Mouse (Mus musculus): ENCODE measurements around the gene Clcn6. TPM values are rescaled to one million over a fixed set of nuclear protein-coding genes. Genes with fewer than 3 reads are reported as not detected.

The Clcn6 gene
- polyA plus RNA-seq, 1 experiment = 2.7 TPM

GRCm38 (mm10) chr4:148056801-148057200, 18.2 kb upstream of the Clcn6 start:
- WGBS = 90% methylated on average over 4 of the region's 4 CpGs
- Histone ChIP-seq H3K4me3 (ENCODE audit: low read depth, low read length) (no peak overlapping the region), H3K36me3 (ENCODE audit: control insufficient read depth, insufficient read depth, low read length) (peaks cover 14% of the 10 kb centered on the region; the same call in 1 of the 2 replicates), H3K4me1 (ENCODE audit: control insufficient read depth, insufficient read depth, insufficient read length, low read length) (no peaks in the 10 kb centered on the region), H3K27me3 (ENCODE audit: control insufficient read depth, insufficient read depth, low read length) (no peaks in the 10 kb centered on the region), H3K27ac (ENCODE audit: insufficient read depth, low read depth, low read length) (no peak overlapping the region)
- TF ChIP-seq CTCF (IDR thresholded peaks at IDR 0.05; ENCODE audit: extremely low read depth, insufficient read length, insufficient replicate concordance, low read depth, low read length) = no peak
- TF ChIP-seq POLR2A (IDR thresholded peaks at IDR 0.05; ENCODE audit: low read depth, low read length) = no peak

- 80% methylated on average over 7 of the region's 7 CpGs for WGBS
- peaks cover 16% of the 10 kb centered on the region; the same call in 1 of the 2 replicates for H3K36me3 ChIP-seq (ENCODE audit: control insufficient read depth, insufficient read depth, low read length)
- no peaks in the 10 kb centered on the region for H3K4me1 ChIP-seq (ENCODE audit: control insufficient read depth, insufficient read depth, insufficient read length, low read length)
- TF ChIP-seq CTCF (IDR thresholded peaks at IDR 0.05; ENCODE audit: extremely low read depth, insufficient read length, insufficient replicate concordance, low read depth, low read length) = no peak
- TF ChIP-seq POLR2A (IDR thresholded peaks at IDR 0.05; ENCODE audit: low read depth, low read length) = no peak
- no peak overlapping the region for H3K27ac ChIP-seq (ENCODE audit: insufficient read depth, low read depth, low read length)
- H3K27me3 ChIP-seq (ENCODE audit: control insufficient read depth, insufficient read depth, low read length) = no peaks in the 10 kb centered on the region
- no peak overlapping the region for H3K4me3 ChIP-seq (ENCODE audit: low read depth, low read length)
Observed at GRCm38 (mm10) chr4:148056246-148056645, 17.6 kb upstream of the Clcn6 start.

GRCm38 (mm10) chr4:148054961-148055695, 16.5 kb upstream of the Clcn6 start:
- TF ChIP-seq POLR2A (IDR thresholded peaks at IDR 0.05; ENCODE audit: low read depth, low read length) (no peak), CTCF (IDR thresholded peaks at IDR 0.05; ENCODE audit: extremely low read depth, insufficient read length, insufficient replicate concordance, low read depth, low read length) (no peak)

GRCm38 (mm10) chr4:148053417-148053920, 14.8 kb upstream of the Clcn6 start:
- no peaks in the 10 kb centered on the region for H3K27me3 ChIP-seq (ENCODE audit: control insufficient read depth, insufficient read depth, low read length)
- TF ChIP-seq CTCF (IDR thresholded peaks at IDR 0.05; ENCODE audit: extremely low read depth, insufficient read length, insufficient replicate concordance, low read depth, low read length) (no peak), POLR2A (IDR thresholded peaks at IDR 0.05; ENCODE audit: low read depth, low read length) (no peak)
- H3K27ac ChIP-seq (ENCODE audit: insufficient read depth, low read depth, low read length) = no peak overlapping the region
- H3K4me3 ChIP-seq (ENCODE audit: low read depth, low read length) = no peak overlapping the region
- peaks cover 4% of the 10 kb centered on the region; the same call in 1 of the 2 replicates for H3K4me1 ChIP-seq (ENCODE audit: control insufficient read depth, insufficient read depth, insufficient read length, low read length)
- 92% methylated on average over 12 of the region's 12 CpGs for WGBS
- H3K36me3 ChIP-seq (ENCODE audit: control insufficient read depth, insufficient read depth, low read length) = peaks cover 16% of the 10 kb centered on the region; the same call in 1 of the 2 replicates

More at GRCm38 (mm10) chr4:148054961-148055695, 16.5 kb upstream of the Clcn6 start:
- Histone ChIP-seq H3K36me3 (ENCODE audit: control insufficient read depth, insufficient read depth, low read length) (peaks cover 16% of the 10 kb centered on the region; the same call in 1 of the 2 replicates), H3K27ac (ENCODE audit: insufficient read depth, low read depth, low read length) (no peak overlapping the region), H3K4me1 (ENCODE audit: control insufficient read depth, insufficient read depth, insufficient read length, low read length) (peaks cover 2% of the 10 kb centered on the region; the same call in 1 of the 2 replicates), H3K4me3 (ENCODE audit: low read depth, low read length) (no peak overlapping the region), H3K27me3 (ENCODE audit: control insufficient read depth, insufficient read depth, low read length) (no peaks in the 10 kb centered on the region)
- 90% methylated on average over 21 of the region's 21 CpGs for WGBS

GRCm38 (mm10) chr4:148052976-148053375, 14.4 kb upstream of the Clcn6 start:
- TF ChIP-seq CTCF (IDR thresholded peaks at IDR 0.05; ENCODE audit: extremely low read depth, insufficient read length, insufficient replicate concordance, low read depth, low read length) (no peak), POLR2A (IDR thresholded peaks at IDR 0.05; ENCODE audit: low read depth, low read length) (no peak)
- 84% methylated on average over 2 of the region's 2 CpGs for WGBS
- Histone ChIP-seq H3K27ac (ENCODE audit: insufficient read depth, low read depth, low read length) (no peak overlapping the region), H3K4me1 (ENCODE audit: control insufficient read depth, insufficient read depth, insufficient read length, low read length) (peaks cover 4% of the 10 kb centered on the region; the same call in 1 of the 2 replicates), H3K36me3 (ENCODE audit: control insufficient read depth, insufficient read depth, low read length) (peaks cover 16% of the 10 kb centered on the region; the same call in 1 of the 2 replicates), H3K27me3 (ENCODE audit: control insufficient read depth, insufficient read depth, low read length) (no peaks in the 10 kb centered on the region), H3K4me3 (ENCODE audit: low read depth, low read length) (no peak overlapping the region)

GRCm38 (mm10) chr4:148051886-148052285, 13.3 kb upstream of the Clcn6 start:
- H3K4me3 ChIP-seq (ENCODE audit: low read depth, low read length) = no peak overlapping the region
- 98% methylated on average over 11 of the region's 11 CpGs for WGBS
- H3K27ac ChIP-seq (ENCODE audit: insufficient read depth, low read depth, low read length) = no peak overlapping the region
- TF ChIP-seq POLR2A (IDR thresholded peaks at IDR 0.05; ENCODE audit: low read depth, low read length) (no peak), CTCF (IDR thresholded peaks at IDR 0.05; ENCODE audit: extremely low read depth, insufficient read length, insufficient replicate concordance, low read depth, low read length) (no peak)
- peaks cover 16% of the 10 kb centered on the region; the same call in 1 of the 2 replicates for H3K36me3 ChIP-seq (ENCODE audit: control insufficient read depth, insufficient read depth, low read length)
- no peaks in the 10 kb centered on the region for H3K27me3 ChIP-seq (ENCODE audit: control insufficient read depth, insufficient read depth, low read length)
- peaks cover 4% of the 10 kb centered on the region; the same call in 1 of the 2 replicates for H3K4me1 ChIP-seq (ENCODE audit: control insufficient read depth, insufficient read depth, insufficient read length, low read length)

Measured in small intestine, adult 2 months (tissue).